Mouse (Mus musculus): ENCODE measurements around the gene Trip4.

Gene Trip4

GRCm38 (mm10) chr9:65836916-65837315 is 71.7 kb downstream of the Trip4 start:
- intact Hi-C loops (cut with DNase I) = no loop called here

GRCm38 (mm10) chr9:65834628-65835354 is 73.8 kb downstream of the Trip4 start:
- intact Hi-C loops (cut with DNase I) = no loop called here

GRCm38 (mm10) chr9:65833640-65834039 is 75.0 kb downstream of the Trip4 start:
- intact Hi-C loops (cut with DNase I) = no loop called here

- intact Hi-C loops (cut with DNase I) = no loop called here
These were observed 75.4 kb downstream of the Trip4 start for GRCm38 (mm10) chr9:65833230-65833629.

- intact Hi-C loops (cut with DNase I) = no loop called here
These were observed 76.6 kb downstream of the Trip4 start for GRCm38 (mm10) chr9:65832041-65832440.

- intact Hi-C loops (cut with DNase I) = no loop called here
These were observed 77.4 kb downstream of the Trip4 start for GRCm38 (mm10) chr9:65831164-65831563.

GRCm38 (mm10) chr9:65830255-65830654 is 78.3 kb downstream of the Trip4 start:
- intact Hi-C loops (cut with DNase I) = no loop called here

GRCm38 (mm10) chr9:65829410-65829809 is 79.2 kb downstream of the Trip4 start:
- intact Hi-C loops (cut with DNase I) = loop anchor here (5.0 kb wide), 3 partner anchors 42 to 132 kb away; no protein-coding TSS in a partner anchor

- intact Hi-C loops (cut with DNase I) = loop anchor here (5.0 kb wide), 3 partner anchors 41 to 131 kb away; no protein-coding TSS in a partner anchor
These were observed 80.1 kb downstream of the Trip4 start for GRCm38 (mm10) chr9:65828511-65828910.

GRCm38 (mm10) chr9:65828016-65828403 is 80.6 kb downstream of the Trip4 start:
- intact Hi-C loops (cut with DNase I) = loop anchor here (5.0 kb wide), 3 partner anchors 41 to 131 kb away; no protein-coding TSS in a partner anchor

- intact Hi-C loops (cut with DNase I) = loop anchor here (5.0 kb wide), 3 partner anchors 40 to 130 kb away; no protein-coding TSS in a partner anchor
These were observed 81.1 kb downstream of the Trip4 start, which contains the start of gene Zfp609 for GRCm38 (mm10) chr9:65827344-65828015. Gene Zfp609 (minus strand): TSS chr9:65827564.

GRCm38 (mm10) chr9:65826588-65827343 is 81.8 kb downstream of the Trip4 start:
- intact Hi-C loops (cut with DNase I) = loop anchor here (5.0 kb wide), 3 partner anchors 39 to 129 kb away; no protein-coding TSS in a partner anchor

- intact Hi-C loops (cut with DNase I) = loop anchor here (5.0 kb wide), 3 partner anchors 39 to 129 kb away; no protein-coding TSS in a partner anchor
These were observed 82.4 kb downstream of the Trip4 start for GRCm38 (mm10) chr9:65826226-65826587.

- intact Hi-C loops (cut with DNase I) = no loop called here
These were observed 84.7 kb downstream of the Trip4 start for GRCm38 (mm10) chr9:65823716-65824462.

GRCm38 (mm10) chr9:65822011-65822410 is 86.6 kb downstream of the Trip4 start:
- intact Hi-C loops (cut with DNase I) = no loop called here

GRCm38 (mm10) chr9:65820301-65820700 is 88.3 kb downstream of the Trip4 start:
- intact Hi-C loops (cut with DNase I) = no loop called here

- intact Hi-C loops (cut with DNase I) = no loop called here
These were observed 90.2 kb downstream of the Trip4 start for GRCm38 (mm10) chr9:65818402-65818801.

GRCm38 (mm10) chr9:65812841-65813240 is 95.8 kb downstream of the Trip4 start:
- intact Hi-C loops (cut with DNase I) = no loop called here

- intact Hi-C loops (cut with DNase I) = no loop called here
These were observed 96.8 kb downstream of the Trip4 start for GRCm38 (mm10) chr9:65811784-65812183.

- intact Hi-C loops (cut with DNase I) = no loop called here
These were observed 100.8 kb downstream of the Trip4 start for GRCm38 (mm10) chr9:65807818-65808217.

- intact Hi-C loops (cut with DNase I) = no loop called here
These were observed 101.3 kb downstream of the Trip4 start for GRCm38 (mm10) chr9:65807251-65807650.
